Mouse (Mus musculus) mouse trophoblast stem cell (cell line): Measurements from ENCODE around the gene Taco1.
"Not testable (repeated sequence)": the region's sequence is repeated elsewhere in the genome, so short reads cannot be mapped to it uniquely, and the experiment has no call there.

ENCODE experiments used
- in situ Hi-C, 2 experiments: fragments of 300-500 bp; cut with MseI, MboI; formaldehyde crosslinking; loops; 2 replicates in 1 of 2; 3 replicates in 1 of 2; pipeline ENCODE4 v1.15.1; 2025

Taco1 gene

GRCm38 (mm10) chr11:106065923-106066571 lies at the start of gene Taco1:
TSS of gene Taco1 (plus strand) at chr11:106066061.
- in situ Hi-C loops, result no loop called here

GRCm38 (mm10) chr11:106016440-106016839 lies 49.4 kb upstream of the Taco1 start:
- in situ Hi-C loops, result no loop called here

GRCm38 (mm10) chr11:106020051-106020763 lies 45.7 kb upstream of the Taco1 start:
- in situ Hi-C loops, result loop anchor here in 1 of 2 experiments (5.0 kb wide), 1 partner anchor 93 kb away; no protein-coding TSS in a partner anchor

GRCm38 (mm10) chr11:106025774-106026173 lies 40.1 kb upstream of the Taco1 start:
- in situ Hi-C loops, result no loop called here

GRCm38 (mm10) chr11:106026465-106027151 lies 39.3 kb upstream of the Taco1 start:
- in situ Hi-C loops, result no loop called here

GRCm38 (mm10) chr11:106027607-106028006 lies 38.3 kb upstream of the Taco1 start:
- in situ Hi-C loops, result no loop called here

GRCm38 (mm10) chr11:106032074-106032473 lies 33.8 kb upstream of the Taco1 start:
- in situ Hi-C loops, result not testable (repeated sequence)

GRCm38 (mm10) chr11:106033491-106033919 lies 32.4 kb upstream of the Taco1 start:
- in situ Hi-C loops, result no loop called here

- in situ Hi-C loops, result no loop called here
Observed at GRCm38 (mm10) chr11:106034986-106035385, 30.9 kb upstream of the Taco1 start.

- in situ Hi-C loops, result no loop called here
Observed at GRCm38 (mm10) chr11:106036548-106037417, 29.1 kb upstream of the Taco1 start, which contains the start of gene Dcaf7. TSS of gene Dcaf7 (plus strand) at chr11:106036872.

- in situ Hi-C loops, result no loop called here
Observed at GRCm38 (mm10) chr11:106037418-106037751, 28.5 kb upstream of the Taco1 start.

GRCm38 (mm10) chr11:106044349-106044748 lies 21.5 kb upstream of the Taco1 start:
- in situ Hi-C loops, result no loop called here

GRCm38 (mm10) chr11:106045256-106045655 lies 20.6 kb upstream of the Taco1 start:
- in situ Hi-C loops, result no loop called here

- in situ Hi-C loops, result no loop called here
Observed at GRCm38 (mm10) chr11:106045780-106046179, 20.1 kb upstream of the Taco1 start.

- in situ Hi-C loops, result no loop called here
Observed at GRCm38 (mm10) chr11:106046584-106046983, 19.3 kb upstream of the Taco1 start.

- in situ Hi-C loops, result no loop called here
Observed at GRCm38 (mm10) chr11:106053921-106054320, 11.9 kb upstream of the Taco1 start.

GRCm38 (mm10) chr11:106054600-106054999 lies 11.3 kb upstream of the Taco1 start:
- in situ Hi-C loops, result no loop called here

- in situ Hi-C loops, result no loop called here
Observed at GRCm38 (mm10) chr11:106055341-106055740, 10.5 kb upstream of the Taco1 start.

GRCm38 (mm10) chr11:106056819-106057491 lies 8.9 kb upstream of the Taco1 start:
- in situ Hi-C loops, result no loop called here

- in situ Hi-C loops, result no loop called here
Observed at GRCm38 (mm10) chr11:106058020-106058419, 7.8 kb upstream of the Taco1 start.

- in situ Hi-C loops, result no loop called here
Observed at GRCm38 (mm10) chr11:106060549-106060948, 5.3 kb upstream of the Taco1 start.
